Mouse (Mus musculus) Patski (cell line): ENCODE measurements around the gene Ubox5. TPM values are rescaled to one million over a fixed set of nuclear protein-coding genes. Genes with fewer than 3 reads are reported as not detected.
A peak's percentile ranks its signal among the peaks of the same experiment; 100 is the strongest.

Experiments
- ATAC-seq: fragments of 100-300 bp; one replicate; pipeline ENCODE4 v1.8.0; 2021
- CTCF ChIA-PET: fragments of 350-600 bp; sonication (Branson Sonifier 250); formaldehyde crosslinking; loops from one replicate; lab custom pipeline; 2022; ENCODE audit warnings: inconsistent platforms; lab: Charles Lee
- POLR2A ChIA-PET: fragments of 350-600 bp; sonication (Branson Sonifier 250); formaldehyde crosslinking; loops from one replicate; lab custom pipeline; 2022; ENCODE audit warnings: antibody characterized with exemption, inconsistent platforms; lab: Charles Lee
- DNase-seq: peaks from one replicate; pipeline ENCODE4 v3.0.0-alpha.2; 2011; ENCODE audit warnings: low read depth, low spot score
- H3K27me3 ChIP-seq: fragments of 371-371 bp; one replicate; pipeline ENCODE4 v1.5.1; 2021
- CTCF ChIP-seq: fragments of 100-300 bp; IDR thresholded peaks from one replicate; pipeline ENCODE4 v1.5.1; 2021
- in situ Hi-C: fragments of 300-500 bp; cut with MboI; formaldehyde crosslinking; loops from 3 replicates; pipeline ENCODE4 v1.11.1; 2018; ENCODE audit warnings: low pct_unique_long_range_greater_than_20kb, mixed read lengths
- polyA plus RNA-seq: library from polyadenylated mRNA; unstranded; gene quantifications from one replicate; pipeline ENCODE4 v1.2.3, GENCODE M21; 2021

The Ubox5 gene
- polyA plus RNA-seq, 1 experiment from 2014 or later: 8.9 TPM

- POLR2A ChIA-PET: no interaction called here
- in situ Hi-C loops: no loop called here
- CTCF ChIA-PET: no interaction called here
- ATAC-seq: no peak
- no peaks in the 10 kb centered on the region for H3K27me3 ChIP-seq
- no peak for DNase-seq
- no peak for TF ChIP-seq CTCF
Observed at GRCm38 (mm10) chr2:130634739-130635411, 5.0 kb upstream of the Ubox5 start.

- in situ Hi-C loops: no loop called here
- ChIA-PET CTCF (no interaction called here), POLR2A (no interaction called here)
- TF ChIP-seq CTCF: no peak
- no peak for DNase-seq
- ATAC-seq: no peak
- no peaks in the 10 kb centered on the region for H3K27me3 ChIP-seq
Observed at GRCm38 (mm10) chr2:130634006-130634738, 4.3 kb upstream of the Ubox5 start.

GRCm38 (mm10) chr2:130632887-130633675 lies 3.2 kb upstream of the Ubox5 start:
- ChIA-PET CTCF (no interaction called here), POLR2A (interaction anchor here (0.6 to 0.7 kb wide), 2 partner anchors 9 to 24 kb away, joined by 3 to 4 read pairs; no protein-coding TSS in a partner anchor)
- TF ChIP-seq CTCF: no peak
- DNase-seq (no peak), ATAC-seq (no peak)
- in situ Hi-C loops: no loop called here
- no peaks in the 10 kb centered on the region for H3K27me3 ChIP-seq

- in situ Hi-C loops: no loop called here
- ChIA-PET CTCF (no interaction called here), POLR2A (interaction anchor here (0.6 to 0.7 kb wide), 2 partner anchors 10 to 23 kb away, joined by 3 to 4 read pairs; no protein-coding TSS in a partner anchor)
- no peak for ATAC-seq
- TF ChIP-seq CTCF: no peak
- H3K27me3 ChIP-seq: no peaks in the 10 kb centered on the region
- no peak for DNase-seq
Observed at GRCm38 (mm10) chr2:130632416-130632815, 2.6 kb upstream of the Ubox5 start.

GRCm38 (mm10) chr2:130629080-130629838 lies 579 bp downstream of the Ubox5 start:
- no peak for TF ChIP-seq CTCF
- peak; percentile 55 for ATAC-seq
- H3K27me3 ChIP-seq: no peaks in the 10 kb centered on the region
- DNase-seq: no peak
- ChIA-PET POLR2A (no interaction called here), CTCF (no interaction called here)
- in situ Hi-C loops: no loop called here

GRCm38 (mm10) chr2:130628424-130628823 lies 1.4 kb downstream of the Ubox5 start:
- H3K27me3 ChIP-seq: no peaks in the 10 kb centered on the region
- in situ Hi-C loops: no loop called here
- DNase-seq (no peak), ATAC-seq (no peak)
- CTCF ChIA-PET: no interaction called here
- POLR2A ChIA-PET: interaction anchor here (0.7 kb wide), 1 partner anchor 9 kb away, joined by 7 read pairs; no protein-coding TSS in a partner anchor
- no peak for TF ChIP-seq CTCF

- CTCF ChIA-PET: no interaction called here
- H3K27me3 ChIP-seq: no peaks in the 10 kb centered on the region
- DNase-seq: no peak
- in situ Hi-C loops: loop anchor here (10.0 kb wide), 1 partner anchor 146 kb away; no protein-coding TSS in a partner anchor
- TF ChIP-seq CTCF: no peak
- ATAC-seq: no peak
- POLR2A ChIA-PET: no interaction called here
Observed at GRCm38 (mm10) chr2:130618972-130619371, 10.9 kb downstream of the Ubox5 start.

GRCm38 (mm10) chr2:130613091-130613490 lies 16.7 kb downstream of the Ubox5 start:
- ATAC-seq (no peak), DNase-seq (no peak)
- no peaks in the 10 kb centered on the region for H3K27me3 ChIP-seq
- POLR2A ChIA-PET: no interaction called here
- TF ChIP-seq CTCF: peak; percentile 69
- CTCF ChIA-PET: interaction anchor here (0.7 to 1.9 kb wide), 9 partner anchors 9 to 154 kb away, joined by 3 to 11 read pairs (median 3); partner anchors contain the start of gene Ddrgk1
- in situ Hi-C loops: loop anchor here (10.0 kb wide), 1 partner anchor 152 kb away; no protein-coding TSS in a partner anchor

- H3K27me3 ChIP-seq: no peaks in the 10 kb centered on the region
- no peak for TF ChIP-seq CTCF
- ChIA-PET CTCF (no interaction called here), POLR2A (interaction anchor here (0.6 kb wide), 1 partner anchor 10 kb away, joined by 6 read pairs; no protein-coding TSS in a partner anchor)
- ATAC-seq: no peak
- no peak for DNase-seq
- in situ Hi-C loops: no loop called here
Observed at GRCm38 (mm10) chr2:130602195-130602594, 27.6 kb downstream of the Ubox5 start.
